Mouse (Mus musculus) lung, adult 2 months (tissue): ENCODE data around the gene Xirp1. TPM values are rescaled to one million over a fixed set of nuclear protein-coding genes. Genes with fewer than 3 reads are reported as not detected.

ENCODE experiments used
- DNase-seq: peaks from one replicate; pipeline ENCODE4 v3.0.0; 2022
- H3K4me1 ChIP-seq: fragments of 200-500 bp; 2 replicates; pipeline ENCODE4 v1.6.1; 2011; ENCODE audit warnings: low read length; ENCODE audit not compliant: control insufficient read depth, insufficient read depth
- H3K4me3 ChIP-seq: fragments of 200-500 bp; replicated peaks from 2 replicates; pipeline ENCODE3; 2011; ENCODE audit warnings: low read depth, mild to moderate bottlenecking, control low read depth, low read length; ENCODE audit errors: extremely low read depth
- CTCF ChIP-seq: fragments of 200-500 bp; IDR thresholded peaks from 2 replicates; pipeline ENCODE4 v1.5.1; 2011; ENCODE audit warnings: mild to moderate bottlenecking, low read length, control low read depth; ENCODE audit not compliant: insufficient read depth
- POLR2A ChIP-seq: fragments of 200-500 bp; IDR thresholded peaks from 2 replicates; pipeline ENCODE4 v1.6.1; 2011; ENCODE audit warnings: low read depth, mild to moderate bottlenecking, control low read depth, low read length, borderline replicate concordance; ENCODE audit errors: extremely low read depth
- WGBS: fragments of 180-500 bp; shearing (Covaris S2); methylation state at CpG from one replicate; pipeline ENCODE4 v1.1.7; 2018; 5-methylcytosine and 5-hydroxymethylcytosine counted together
- polyA plus RNA-seq: library from polyadenylated mRNA; depleted of rRNA; stranded (reverse); fragments of >200 nt; gene quantifications from 2 replicates; pipeline ENCODE4 v1.2.3, GENCODE M21; 2012

Gene Xirp1
- polyA plus RNA-seq, 1 experiment, result 2.7 TPM

GRCm38 (mm10) chr9:120049407-120049806 is 26.0 kb upstream of the Xirp1 start:
- TF ChIP-seq POLR2A (no peak), CTCF (no peak)
- DNase-seq, result no peak
- no peak overlapping the region for H3K4me3 ChIP-seq
- 34% methylated on average over 3 of the region's 3 CpGs for WGBS
- no peaks in the 10 kb centered on the region for H3K4me1 ChIP-seq

GRCm38 (mm10) chr9:120048495-120048894 is 25.1 kb upstream of the Xirp1 start:
- TF ChIP-seq POLR2A (no peak), CTCF (no peak)
- DNase-seq, result no peak
- no peaks in the 10 kb centered on the region for H3K4me1 ChIP-seq
- WGBS, result 38% methylated on average over 6 of the region's 6 CpGs
- H3K4me3 ChIP-seq, result no peak overlapping the region

DNA sequence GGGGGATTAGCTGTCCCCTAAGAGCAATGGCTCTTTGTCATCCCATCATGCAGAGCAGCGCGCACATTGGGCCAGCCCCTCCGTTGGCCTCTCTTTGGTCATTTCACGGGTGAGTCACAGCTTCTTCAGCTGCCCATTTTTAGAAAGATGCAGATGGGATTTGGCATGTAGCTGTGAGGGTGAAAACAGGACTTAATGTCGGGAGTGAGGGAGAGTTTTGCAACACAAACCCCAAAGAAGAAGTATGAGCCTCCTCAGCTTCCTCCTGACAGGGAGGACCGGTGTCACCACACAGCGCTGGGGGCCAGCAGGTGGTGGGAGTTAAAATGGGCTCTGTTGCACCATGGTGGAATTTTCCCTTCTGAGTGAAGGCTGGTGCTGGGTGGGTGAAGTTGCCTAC is 19.7 kb upstream of the Xirp1 start:
- no peak overlapping the region for H3K4me3 ChIP-seq
- no peak for DNase-seq
- WGBS, result 66% methylated on average over 7 of the region's 7 CpGs
- no peak for TF ChIP-seq POLR2A
- TF ChIP-seq CTCF, result no peak
- H3K4me1 ChIP-seq, result no peaks in the 10 kb centered on the region

DNA sequence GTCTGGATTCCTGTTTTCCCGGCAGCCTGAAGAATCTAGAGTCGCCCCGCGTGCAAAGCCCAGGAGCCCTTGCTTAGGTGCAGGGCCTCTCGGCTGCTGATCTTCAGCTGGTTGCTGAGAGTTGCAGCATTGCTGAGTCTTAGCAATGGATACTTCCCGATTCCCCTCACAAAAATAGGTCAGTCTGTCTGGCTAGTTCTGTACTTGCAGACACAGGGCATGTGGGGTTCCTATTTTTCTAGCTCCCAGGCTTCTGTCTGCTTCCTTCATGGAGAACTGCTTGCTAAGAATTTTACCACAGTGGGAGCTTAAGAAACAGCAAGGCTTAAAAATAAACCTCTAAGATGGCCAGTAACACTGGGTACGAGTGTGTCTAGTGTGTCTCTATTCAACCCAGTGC is 14.0 kb upstream of the Xirp1 start:
- no peak overlapping the region for H3K4me3 ChIP-seq
- no peak for DNase-seq
- H3K4me1 ChIP-seq, result no peaks in the 10 kb centered on the region
- TF ChIP-seq POLR2A (no peak), CTCF (no peak)
- 81% methylated on average over 7 of the region's 7 CpGs for WGBS

GRCm38 (mm10) chr9:120034375-120034774 is 11.0 kb upstream of the Xirp1 start:
- 70% methylated on average over 8 of the region's 8 CpGs for WGBS
- no peak for DNase-seq
- Histone ChIP-seq H3K4me3 (no peak overlapping the region), H3K4me1 (no peaks in the 10 kb centered on the region)
- no peak for TF ChIP-seq CTCF
- no peak for TF ChIP-seq POLR2A

DNA sequence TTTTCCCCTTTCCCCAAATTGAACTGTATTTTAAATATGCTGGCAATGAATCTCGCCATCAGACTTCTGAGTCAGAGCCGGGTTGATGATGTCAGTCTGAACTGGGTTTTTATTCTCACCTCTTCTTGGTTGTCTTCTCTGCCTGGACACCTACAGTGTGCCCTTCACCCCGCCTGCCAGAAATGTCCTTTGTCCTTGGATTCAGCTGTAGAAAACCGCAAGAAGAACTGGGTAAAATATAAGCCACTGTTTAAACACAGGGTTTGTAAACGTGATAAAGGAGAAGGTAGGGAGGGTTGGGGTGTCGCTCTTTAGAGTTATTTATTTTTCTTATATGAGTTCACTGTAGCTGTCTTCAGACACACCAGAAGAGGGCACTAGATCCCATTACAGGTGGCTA is 9.3 kb upstream of the Xirp1 start:
- no peaks in the 10 kb centered on the region for H3K4me1 ChIP-seq
- TF ChIP-seq POLR2A (no peak), CTCF (no peak)
- no peak overlapping the region for H3K4me3 ChIP-seq
- DNase-seq, result no peak
- 70% methylated on average over 6 of the region's 6 CpGs for WGBS

- Histone ChIP-seq H3K4me1 (no peaks in the 10 kb centered on the region), H3K4me3 (no peak overlapping the region)
- no peak for TF ChIP-seq CTCF
- TF ChIP-seq POLR2A, result no peak
- WGBS, result 75% methylated on average over 10 of the region's 10 CpGs
- DNase-seq, result no peak
Measured at GRCm38 (mm10) chr9:120030421-120030820, 7.0 kb upstream of the Xirp1 start.

DNA sequence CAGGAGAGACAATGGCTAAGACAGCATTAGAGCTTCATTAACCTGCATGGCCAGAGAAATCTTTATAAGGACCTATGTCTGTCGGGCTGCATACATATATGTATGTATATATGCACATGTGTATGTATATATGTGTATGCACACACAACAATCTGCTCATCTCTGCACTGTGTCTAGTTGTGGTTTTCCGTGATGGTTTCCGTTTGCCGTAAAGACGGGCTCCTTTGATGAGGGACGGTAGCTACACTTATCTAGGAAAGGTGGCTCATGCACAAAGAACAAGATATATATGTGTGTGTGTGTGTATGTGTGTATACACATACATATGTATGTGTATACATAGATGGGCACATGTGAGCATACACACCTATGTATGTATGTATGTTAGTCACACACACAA is 6.5 kb upstream of the Xirp1 start:
- Histone ChIP-seq H3K4me1 (no peaks in the 10 kb centered on the region), H3K4me3 (no peak overlapping the region)
- TF ChIP-seq POLR2A (no peak), CTCF (no peak)
- WGBS, result 88% methylated on average over 6 of the region's 6 CpGs
- no peak for DNase-seq

GRCm38 (mm10) chr9:120027401-120028151 is 4.2 kb upstream of the Xirp1 start:
- WGBS, result 13% methylated on average over 14 of the region's 14 CpGs
- TF ChIP-seq POLR2A (no peak), CTCF (peak; percentile 67)
- no peak overlapping the region for H3K4me3 ChIP-seq
- no peaks in the 10 kb centered on the region for H3K4me1 ChIP-seq
- no peak for DNase-seq

DNA sequence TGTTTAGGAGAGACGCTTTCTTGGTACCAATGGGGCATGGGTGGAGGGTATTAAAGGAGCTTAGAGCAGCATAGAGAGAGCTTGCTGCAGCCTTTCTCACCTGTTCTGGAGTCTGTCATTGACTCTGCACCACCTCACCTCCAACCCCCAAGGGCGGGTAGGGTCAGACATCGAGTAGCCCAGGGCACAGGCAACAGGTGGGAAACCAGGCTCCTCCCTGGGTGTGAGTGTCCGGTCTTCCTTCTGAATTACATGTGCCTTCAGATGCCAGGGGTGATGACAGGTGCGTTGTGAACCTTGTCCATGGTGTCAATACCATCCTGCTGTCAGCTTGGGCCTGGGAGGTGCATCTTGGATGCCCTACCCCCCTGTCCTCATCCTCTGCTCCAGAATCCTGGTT is 1.2 kb upstream of the Xirp1 start:
- Histone ChIP-seq H3K4me1 (no peaks in the 10 kb centered on the region), H3K4me3 (no peak overlapping the region)
- no peak for DNase-seq
- TF ChIP-seq POLR2A, result no peak
- no peak for TF ChIP-seq CTCF
- 76% methylated on average over 5 of the region's 5 CpGs for WGBS
